ENCODE assay signal across 27 mouse cellular contexts in the genomic region with DNA sequence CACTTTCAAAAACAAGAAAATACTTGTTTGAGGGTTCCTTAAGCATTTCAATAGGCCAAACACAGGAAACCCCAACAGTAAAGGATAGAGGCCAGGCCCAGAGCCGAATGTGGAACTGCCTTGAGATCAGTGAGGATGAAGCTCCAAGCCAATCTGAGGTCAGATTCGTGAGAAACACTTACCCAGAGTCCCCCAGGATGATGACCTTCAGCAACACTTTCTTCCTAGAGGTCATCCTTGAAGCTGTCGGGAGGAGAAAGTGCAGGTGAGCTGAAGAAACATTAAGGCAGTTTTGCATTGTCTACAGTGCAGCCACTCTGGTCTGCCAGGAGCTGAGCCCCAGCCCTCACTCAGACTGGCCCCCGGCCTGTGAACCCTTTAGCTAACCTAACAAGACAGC. TPM values are rescaled to one million over a fixed set of nuclear protein-coding genes. Genes with fewer than 3 reads are reported as not detected.
DNase-seq lines count a peak whose midpoint lies in the region; ATAC-seq and TF ChIP-seq lines count a peak whose summit lies in the region.
"Had no signal": no experiment of that assay in that cellular context is flagged by ENCODE, and none has a peak within 500 bp of the region (broad histone marks: within the 10 kb centered on the region; RNA-seq: fewer than 3 reads in every experiment).

No protein-coding gene starts in this region.

- TF ChIP-seq EP300 in heart, postnatal 0 days (IDR thresholded peaks at IDR 0.05; ENCODE audit: low read depth) = no peak
- TF ChIP-seq EP300 in liver, postnatal 0 days (IDR thresholded peaks at IDR 0.05; ENCODE audit: low read depth) = no peak

- no peak overlapping the region for H3K4me2 ChIP-seq in heart, postnatal 0 days (ENCODE audit: low read depth, low read length)
- H3K4me2 ChIP-seq in liver, postnatal 0 days (ENCODE audit: low read depth, low read length) = no peak overlapping the region
- H3K4me2 ChIP-seq in liver, embryonic 11.5 days = no peak overlapping the region
- H3K4me2 ChIP-seq: forebrain, embryonic 13.5 days; heart, embryonic 11.5 days; hindbrain, embryonic 14.5 days had no signal

- ATAC-seq in heart, postnatal 0 days (ENCODE audit: insufficient read depth, low read depth) = no peak
- no peak for ATAC-seq in liver, postnatal 0 days
- no peak for ATAC-seq in liver, embryonic 11.5 days (replicated peaks; ENCODE audit: low FRiP score)
- ATAC-seq: CD4-positive, CD25-positive, alpha-beta regulatory T cell, adult 4 months; forebrain, embryonic 13.5 days; forebrain, embryonic 16.5 days; hindbrain, postnatal 0 days; inflammation-experienced regulatory T-cells, adult 6 months; intestine, embryonic 16.5 days had no signal

- WGBS in heart, postnatal 0 days = 60% methylated on average over 4 of the region's 4 CpGs
- WGBS in liver, postnatal 0 days (ENCODE audit: insufficient replicate concordance) = 80% methylated on average over 4 of the region's 4 CpGs
- WGBS in liver, embryonic 11.5 days = 82% methylated on average over 4 of the region's 4 CpGs

- H3K36me3 ChIP-seq in heart, postnatal 0 days (replicated peaks; ENCODE audit: control insufficient read depth, insufficient read depth, low read length) = peaks cover 33% of the 10 kb centered on the region
- peaks cover 49% of the 10 kb centered on the region for H3K36me3 ChIP-seq in liver, postnatal 0 days (replicated peaks; ENCODE audit: insufficient read depth, low read length)
- H3K36me3 ChIP-seq in liver, embryonic 11.5 days (ENCODE audit: control insufficient read depth, insufficient read depth, low read length) = peaks cover 20% of the 10 kb centered on the region

- no peak for TF ChIP-seq CTCF in heart, postnatal 0 days (IDR thresholded peaks at IDR 0.05; ENCODE audit: low read depth)
- TF ChIP-seq CTCF in liver, postnatal 0 days (IDR thresholded peaks at IDR 0.05; ENCODE audit: low read depth) = no peak

- no peak for DNase-seq in heart, postnatal 0 days (ENCODE audit: low spot score)
- no peak for DNase-seq in heart, postnatal 14 days
- no peak for DNase-seq in liver, postnatal 0 days
- DNase-seq in liver, embryonic 11.5 days (ENCODE audit: low spot score) = no peak
- DNase-seq in ES-CJ7 (ENCODE audit: low read depth, low spot score) (peak; percentile 47), R1 (ENCODE audit: low read depth, low spot score) (peak; percentile 64)
- DNase-seq in adrenal gland, postnatal 4 days (ENCODE audit: low spot score in 2 of 2) = no peak
- DNase-seq in layer of hippocampus, adult 18-20 months (ENCODE audit: low spot score in 2 of 2) = no peak
- DNase-seq: adrenal gland, adult 2 months; adrenal gland, postnatal 14 days; cerebellum, adult 11-12 months; cerebellum, adult 9-10 months; cerebellum, postnatal 14 days; gastrocnemius, postnatal 25 days; heart, adult 2 months; heart, postnatal 10 days; heart, postnatal 4 days had no signal

- H3K4me3 ChIP-seq in heart, postnatal 0 days (ENCODE audit: low read depth, low read length) = no peak overlapping the region
- no peak overlapping the region for H3K4me3 ChIP-seq in liver, postnatal 0 days (ENCODE audit: low read depth, low read length)
- H3K4me3 ChIP-seq in liver, embryonic 11.5 days (ENCODE audit: low read depth, low read length) = no peak overlapping the region
- H3K4me3 ChIP-seq: forebrain, embryonic 10.5 days; forebrain, embryonic 13.5 days; heart, adult 2 months had no signal

- no peaks in the 10 kb centered on the region for H3K9me3 ChIP-seq in heart, postnatal 0 days (replicated peaks; ENCODE audit: control insufficient read depth, low read length)
- H3K9me3 ChIP-seq in liver, postnatal 0 days (ENCODE audit: low read length) = no peaks in the 10 kb centered on the region
- H3K9me3 ChIP-seq in liver, embryonic 11.5 days (ENCODE audit: control insufficient read depth, low read length) = no peaks in the 10 kb centered on the region
- H3K9me3 ChIP-seq: forebrain, embryonic 10.5 days; forebrain, embryonic 13.5 days had no signal

- peak overlapping the region; percentile 1; the same call in 1 of the 2 replicates for H3K27ac ChIP-seq in heart, postnatal 0 days (ENCODE audit: low read depth)
- 0 out of 2 replicates have a peak overlapping the region, but pooled peaks have one; percentile 16 for H3K27ac ChIP-seq in liver, postnatal 0 days (ENCODE audit: low read depth)
- H3K27ac ChIP-seq in liver, embryonic 11.5 days (ENCODE audit: low read depth, low read length) = no peak overlapping the region; the same call in 1 of the 2 replicates
- H3K27ac ChIP-seq: forebrain, embryonic 10.5 days; forebrain, embryonic 13.5 days; heart, adult 2 months; hindbrain, embryonic 14.5 days; hindbrain, postnatal 0 days had no signal

- H3K27me3 ChIP-seq in heart, postnatal 0 days (ENCODE audit: control insufficient read depth, insufficient read depth, low read length) = no peaks in the 10 kb centered on the region
- no peaks in the 10 kb centered on the region for H3K27me3 ChIP-seq in liver, postnatal 0 days (ENCODE audit: insufficient read depth, low read length)
- no peaks in the 10 kb centered on the region for H3K27me3 ChIP-seq in liver, embryonic 11.5 days (replicated peaks; ENCODE audit: control insufficient read depth, insufficient read depth, low read length)
- H3K27me3 ChIP-seq: forebrain, embryonic 13.5 days had no signal

- intact Hi-C loops in heart, postnatal 14 days (cut with DNase I) = no loop called here

- H3K9ac ChIP-seq in heart, postnatal 0 days (replicated peaks; ENCODE audit: low read depth, low read length) = no peak overlapping the region
- H3K9ac ChIP-seq in liver, postnatal 0 days (replicated peaks) = no peak overlapping the region
- H3K9ac ChIP-seq in liver, embryonic 11.5 days (ENCODE audit: low read depth, low read length) = no peak overlapping the region
- H3K9ac ChIP-seq: forebrain, embryonic 13.5 days; hindbrain, embryonic 14.5 days had no signal

- H3K4me1 ChIP-seq in heart, postnatal 0 days (ENCODE audit: control insufficient read depth, insufficient read depth) = peaks cover 9% of the 10 kb centered on the region
- H3K4me1 ChIP-seq in liver, postnatal 0 days (ENCODE audit: insufficient read depth) = peaks cover 10% of the 10 kb centered on the region; the same call in 1 of the 2 replicates
- peaks cover 21% of the 10 kb centered on the region for H3K4me1 ChIP-seq in liver, embryonic 11.5 days (replicated peaks; ENCODE audit: control insufficient read depth, insufficient read depth, low read length)
- H3K4me1 ChIP-seq: forebrain, embryonic 10.5 days; forebrain, embryonic 13.5 days had no signal

RNA-seq across cellular contexts. Expression of gene Rab7, which starts 31.6 kb away (rescaled TPM):
- total RNA-seq in heart, postnatal 0 days (2014; rRNA removed; ENCODE audit: low replicate concordance) = 62.7 and 90.1 TPM in 2 replicates
- polyA plus RNA-seq in heart, postnatal 0 days (2015; fragmentation: Nextera tagmentation; extraction: Ambion mirVana) = 193 and 196 TPM in 2 replicates
- 100 to 1,000 TPM; 265 to 272 TPM for total RNA-seq in heart, postnatal 14 days (2021)
- polyA plus RNA-seq in liver, postnatal 0 days (2015; fragmentation: Nextera tagmentation; extraction: Ambion mirVana) = 110 and 111 TPM in 2 replicates
- 221 and 230 TPM in 2 replicates for polyA plus RNA-seq in liver, embryonic 11.5 days (2014; fragmentation: Nextera tagmentation; extraction: Ambion mirVana)
- total RNA-seq in adrenal gland, postnatal 4 days (2021) = 100 to 1,000 TPM; 263 to 269 TPM
- total RNA-seq in layer of hippocampus, adult 18-20 months (2021) = 100 to 1,000 TPM; 322 to 329 TPM

RNA-seq across cellular contexts. Expression of gene H1fx, which starts 32.0 kb away (rescaled TPM):
- total RNA-seq in heart, postnatal 0 days (2014; rRNA removed; ENCODE audit: low replicate concordance) = 2.8 and 31.9 TPM in 2 replicates
- 5.8 and 7.8 TPM in 2 replicates for polyA plus RNA-seq in heart, postnatal 0 days (2015; fragmentation: Nextera tagmentation; extraction: Ambion mirVana)
- 1 to 10 TPM; 6.5 to 7.1 TPM for total RNA-seq in heart, postnatal 14 days (2021)
- 2.0 and 2.5 TPM in 2 replicates for polyA plus RNA-seq in liver, postnatal 0 days (2015; fragmentation: Nextera tagmentation; extraction: Ambion mirVana)
- 16.8 and 21.2 TPM in 2 replicates for polyA plus RNA-seq in liver, embryonic 11.5 days (2014; fragmentation: Nextera tagmentation; extraction: Ambion mirVana)
- 10 to 100 TPM; 67.6 to 77.3 TPM for total RNA-seq in adrenal gland, postnatal 4 days (2021)
- total RNA-seq in layer of hippocampus, adult 18-20 months (2021) = 10 to 100 TPM; 68.5 to 69.6 TPM
- total RNA-seq: MEL had no signal
- polyA plus RNA-seq: CD4-positive, CD25-positive, alpha-beta regulatory T cell, adult 4 months; inflammation-experienced regulatory T-cells, adult 6 months had no signal

Comparison
In these comparisons a context has a peak if more than half of its experiments do, and no peak if none do; other contexts are left out.
1. DNase-seq: peak in ES-CJ7 (single experiment) and R1 (single experiment); none in heart, postnatal 0 days (single experiment), heart, postnatal 14 days (0 of 2), liver, postnatal 0 days (single experiment), liver, embryonic 11.5 days (single experiment), adrenal gland, postnatal 4 days (0 of 2) and layer of hippocampus, adult 18-20 months (0 of 2).